Mouse (Mus musculus): Measurements from ENCODE around the gene Gm44973. TPM values are rescaled to one million over a fixed set of nuclear protein-coding genes. Genes with fewer than 3 reads are reported as not detected.

Gm44973 gene
- total and polyA plus RNA-seq, 3 experiments: not detected

- ATAC-seq (ENCODE audit: extremely low read depth, insufficient number of reproducible peaks, low FRiP score, poor library complexity, severe bottlenecking) (no peak), DNase-seq (ENCODE audit: low spot score) (no peak)
- H3K4me1 ChIP-seq (ENCODE audit: insufficient read depth, low read depth, low read length): peaks cover 68% of the 10 kb centered on the region
- H3K36me3 ChIP-seq (replicated peaks): peaks cover 70% of the 10 kb centered on the region
- TF ChIP-seq POLR2AphosphoS5 (IDR thresholded peaks at IDR 0.05; ENCODE audit: insufficient replicate concordance, low read depth, low read length) (no peak), GATA2 (IDR thresholded peaks at IDR 0.05; ENCODE audit: borderline replicate concordance, low read depth, low read length) (no peak), GATA1 (IDR thresholded peaks at IDR 0.05; ENCODE audit: borderline replicate concordance, low read length) (no peak), CTCF (IDR thresholded peaks at IDR 0.05; ENCODE audit: low read depth, low read length) (no peak), TAL1 (conservative IDR thresholded peaks at IDR 0.05; ENCODE audit: low read depth, low read length) (no peak)
- H3K9me3 ChIP-seq (replicated peaks): no peaks in the 10 kb centered on the region
- no peaks in the 10 kb centered on the region for H3K27me3 ChIP-seq (ENCODE audit: insufficient read depth, low read length)
- H3K4me3 ChIP-seq (ENCODE audit: low read depth, low read length): peak overlapping the region; percentile 98
Observed at GRCm38 (mm10) chr7:5080815-5081214, 65.5 kb downstream of the Gm44973 start.

- no peak for TF ChIP-seq POLR2AphosphoS5 (IDR thresholded peaks at IDR 0.05; ENCODE audit: insufficient replicate concordance, low read depth, low read length)
- TF ChIP-seq GATA2 (IDR thresholded peaks at IDR 0.05; ENCODE audit: borderline replicate concordance, low read depth, low read length): no peak
- no peak for TF ChIP-seq TAL1 (conservative IDR thresholded peaks at IDR 0.05; ENCODE audit: low read depth, low read length)
- no peak for TF ChIP-seq GATA1 (IDR thresholded peaks at IDR 0.05; ENCODE audit: borderline replicate concordance, low read length)
- no peak for TF ChIP-seq CTCF (IDR thresholded peaks at IDR 0.05; ENCODE audit: low read depth, low read length)
- Histone ChIP-seq H3K4me1 (ENCODE audit: insufficient read depth, low read depth, low read length) (peaks cover 69% of the 10 kb centered on the region), H3K27me3 (ENCODE audit: insufficient read depth, low read length) (no peaks in the 10 kb centered on the region), H3K4me3 (ENCODE audit: low read depth, low read length) (peak overlapping the region; percentile 98), H3K9me3 (replicated peaks) (no peaks in the 10 kb centered on the region), H3K36me3 (replicated peaks) (peaks cover 71% of the 10 kb centered on the region)
- ATAC-seq (ENCODE audit: extremely low read depth, insufficient number of reproducible peaks, low FRiP score, poor library complexity, severe bottlenecking) (no peak), DNase-seq (ENCODE audit: low spot score) (no peak)
Observed at GRCm38 (mm10) chr7:5081241-5081640, 65.9 kb downstream of the Gm44973 start.

DNA sequence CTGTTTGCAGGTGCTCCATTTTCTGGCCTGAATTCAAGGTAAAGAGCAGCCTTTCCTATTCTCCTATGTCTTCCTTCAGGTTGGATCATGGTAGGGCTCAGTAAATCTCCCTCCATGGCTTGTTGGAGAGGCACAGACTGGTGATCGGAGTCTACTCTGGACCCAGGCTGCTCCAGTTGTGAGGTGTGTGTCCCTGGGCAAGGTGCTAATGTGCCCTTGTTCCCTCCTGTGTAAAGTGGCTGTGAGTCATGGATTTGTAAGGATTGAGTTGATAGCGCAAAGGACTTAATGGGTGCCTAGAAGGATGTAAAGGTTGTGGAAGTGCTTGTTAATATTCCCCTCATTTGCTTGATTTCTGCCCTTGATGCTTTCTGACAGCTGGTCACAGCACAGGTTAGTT lies 66.6 kb downstream of the Gm44973 start:
- Histone ChIP-seq H3K4me1 (ENCODE audit: insufficient read depth, low read depth, low read length) (peaks cover 66% of the 10 kb centered on the region), H3K36me3 (replicated peaks) (peaks cover 71% of the 10 kb centered on the region), H3K27me3 (ENCODE audit: insufficient read depth, low read length) (no peaks in the 10 kb centered on the region), H3K4me3 (ENCODE audit: low read depth, low read length) (peak overlapping the region; percentile 98; the same call in 1 of the 2 replicates), H3K9me3 (replicated peaks) (no peaks in the 10 kb centered on the region)
- no peak for DNase-seq (ENCODE audit: low spot score)
- ATAC-seq (ENCODE audit: extremely low read depth, insufficient number of reproducible peaks, low FRiP score, poor library complexity, severe bottlenecking): no peak
- TF ChIP-seq GATA2 (IDR thresholded peaks at IDR 0.05; ENCODE audit: borderline replicate concordance, low read depth, low read length): no peak
- TF ChIP-seq TAL1 (conservative IDR thresholded peaks at IDR 0.05; ENCODE audit: low read depth, low read length): no peak
- no peak for TF ChIP-seq POLR2AphosphoS5 (IDR thresholded peaks at IDR 0.05; ENCODE audit: insufficient replicate concordance, low read depth, low read length)
- TF ChIP-seq CTCF (IDR thresholded peaks at IDR 0.05; ENCODE audit: low read depth, low read length): no peak
- no peak for TF ChIP-seq GATA1 (IDR thresholded peaks at IDR 0.05; ENCODE audit: borderline replicate concordance, low read length)

Other genes starting within 250 kb of the Gm44973 start
Only the 20 nearest of the 30 such genes appear.
- 1.9 and 3.4 TPM in 2 replicates for gene Isoc2a, start 138.3 kb upstream of the Gm44973 start, total RNA-seq (2014; fragmentation: Nextera tagmentation)
- 7.5 and 10.4 TPM in 2 replicates for gene Isoc2a, start 138.3 kb upstream of the Gm44973 start, total RNA-seq (2017)
- gene Isoc2a, start 138.3 kb upstream of the Gm44973 start, polyA plus RNA-seq (2012): 6.3 and 16.2 TPM in 2 replicates
- not detected in 2 replicates for gene Gm36210, start 109.0 kb upstream of the Gm44973 start, total RNA-seq (2014; fragmentation: Nextera tagmentation)
- gene Gm36210, start 109.0 kb upstream of the Gm44973 start, total RNA-seq (2017): not detected in 2 replicates
- gene Gm36210, start 109.0 kb upstream of the Gm44973 start, polyA plus RNA-seq (2012): not detected in 2 replicates
- 13.9 and 15.2 TPM in 2 replicates for gene Zfp628, start 100.3 kb upstream of the Gm44973 start, total RNA-seq (2014; fragmentation: Nextera tagmentation)
- gene Zfp628, start 100.3 kb upstream of the Gm44973 start, total RNA-seq (2017): 1.6 and 1.8 TPM in 2 replicates
- gene Zfp628, start 100.3 kb upstream of the Gm44973 start, polyA plus RNA-seq (2012): 35.7 and 39.5 TPM in 2 replicates
- gene Nat14, start 93.5 kb upstream of the Gm44973 start, total RNA-seq (2014; fragmentation: Nextera tagmentation): 2.0 and 3.6 TPM in 2 replicates
- gene Nat14, start 93.5 kb upstream of the Gm44973 start, total RNA-seq (2017): 0.41 and 1.1 TPM in 2 replicates
- gene Nat14, start 93.5 kb upstream of the Gm44973 start, polyA plus RNA-seq (2012): 0.85 and 1.2 TPM in 2 replicates
- 0.15 TPM in 1 of 2 replicates, not detected in the other for gene Ssc5d, start 89.7 kb upstream of the Gm44973 start, total RNA-seq (2014; fragmentation: Nextera tagmentation)
- 0.05 TPM in 1 of 2 replicates, not detected in the other for gene Ssc5d, start 89.7 kb upstream of the Gm44973 start, total RNA-seq (2017)
- 0.02 and 0.08 TPM in 2 replicates for gene Ssc5d, start 89.7 kb upstream of the Gm44973 start, polyA plus RNA-seq (2012)
- not detected in 2 replicates for gene Sbk2, start 51.1 kb upstream of the Gm44973 start, total RNA-seq (2014; fragmentation: Nextera tagmentation)
- 0.06 and 0.11 TPM in 2 replicates for gene Sbk2, start 51.1 kb upstream of the Gm44973 start, total RNA-seq (2017)
- not detected in 2 replicates for gene Sbk2, start 51.1 kb upstream of the Gm44973 start, polyA plus RNA-seq (2012)
- gene Sbk3, start 44.3 kb upstream of the Gm44973 start, total RNA-seq (2014; fragmentation: Nextera tagmentation): not detected in 2 replicates
- 0.06 and 0.11 TPM in 2 replicates for gene Sbk3, start 44.3 kb upstream of the Gm44973 start, total RNA-seq (2017)
- gene Sbk3, start 44.3 kb upstream of the Gm44973 start, polyA plus RNA-seq (2012): not detected in 2 replicates
- 9.9 TPM in 1 of 2 replicates, not detected in the other for gene Zfp579, start 19.3 kb upstream of the Gm44973 start, total RNA-seq (2014; fragmentation: Nextera tagmentation)
- 0.71 and 0.87 TPM in 2 replicates for gene Zfp579, start 19.3 kb upstream of the Gm44973 start, total RNA-seq (2017)
- 4.1 and 4.2 TPM in 2 replicates for gene Zfp579, start 19.3 kb upstream of the Gm44973 start, polyA plus RNA-seq (2012)
- 9.1 and 11.4 TPM in 2 replicates for gene Zfp524, start 1.1 kb upstream of the Gm44973 start, total RNA-seq (2014; fragmentation: Nextera tagmentation)
- 8.9 and 12.3 TPM in 2 replicates for gene Zfp524, start 1.1 kb upstream of the Gm44973 start, total RNA-seq (2017)
- 37.2 and 38.9 TPM in 2 replicates for gene Zfp524, start 1.1 kb upstream of the Gm44973 start, polyA plus RNA-seq (2012)
- gene Fiz1, start 799 bp upstream of the Gm44973 start, total RNA-seq (2014; fragmentation: Nextera tagmentation): 53.4 and 54.4 TPM in 2 replicates
- 22.2 and 23.6 TPM in 2 replicates for gene Fiz1, start 799 bp upstream of the Gm44973 start, total RNA-seq (2017)
- 52.7 and 66.6 TPM in 2 replicates for gene Fiz1, start 799 bp upstream of the Gm44973 start, polyA plus RNA-seq (2012)
- gene Zfp865, start 4.9 kb downstream of the Gm44973 start, total RNA-seq (2014; fragmentation: Nextera tagmentation): 50.6 and 54.8 TPM in 2 replicates
- gene Zfp865, start 4.9 kb downstream of the Gm44973 start, total RNA-seq (2017): 17.5 and 19.9 TPM in 2 replicates
- 121 and 146 TPM in 2 replicates for gene Zfp865, start 4.9 kb downstream of the Gm44973 start, polyA plus RNA-seq (2012)
- 1.7 TPM in 1 of 2 replicates, not detected in the other for gene Ccdc106, start 5.1 kb downstream of the Gm44973 start, total RNA-seq (2014; fragmentation: Nextera tagmentation)
- gene Ccdc106, start 5.1 kb downstream of the Gm44973 start, total RNA-seq (2017): 0.23 TPM in 1 of 2 replicates, not detected in the other
- gene Ccdc106, start 5.1 kb downstream of the Gm44973 start, polyA plus RNA-seq (2012): 0.13 and 0.21 TPM in 2 replicates
- 1.2 and 2.4 TPM in 2 replicates for gene 4632433K11Rik, start 18.6 kb downstream of the Gm44973 start, total RNA-seq (2014; fragmentation: Nextera tagmentation)
- 0.98 TPM in 1 of 2 replicates, not detected in the other for gene 4632433K11Rik, start 18.6 kb downstream of the Gm44973 start, total RNA-seq (2017)
- not detected in 2 replicates for gene 4632433K11Rik, start 18.6 kb downstream of the Gm44973 start, polyA plus RNA-seq (2012)
- 1.7 and 2.5 TPM in 2 replicates for gene Zfp784, start 22.9 kb downstream of the Gm44973 start, total RNA-seq (2014; fragmentation: Nextera tagmentation)
- 2.7 and 2.8 TPM in 2 replicates for gene Zfp784, start 22.9 kb downstream of the Gm44973 start, total RNA-seq (2017)
- 1.3 and 1.6 TPM in 2 replicates for gene Zfp784, start 22.9 kb downstream of the Gm44973 start, polyA plus RNA-seq (2012)
- 1.1 and 1.8 TPM in 2 replicates for gene Zfp580, start 36.0 kb downstream of the Gm44973 start, total RNA-seq (2014; fragmentation: Nextera tagmentation)
- gene Zfp580, start 36.0 kb downstream of the Gm44973 start, total RNA-seq (2017): 0.44 TPM in 1 of 2 replicates, not detected in the other
- 2.8 and 4.1 TPM in 2 replicates for gene Zfp580, start 36.0 kb downstream of the Gm44973 start, polyA plus RNA-seq (2012)
- 166 and 208 TPM in 2 replicates for gene U2af2, start 46.6 kb downstream of the Gm44973 start, total RNA-seq (2014; fragmentation: Nextera tagmentation)
- gene U2af2, start 46.6 kb downstream of the Gm44973 start, total RNA-seq (2017): 261 and 292 TPM in 2 replicates
- 480 and 545 TPM in 2 replicates for gene U2af2, start 46.6 kb downstream of the Gm44973 start, polyA plus RNA-seq (2012)
- gene Epn1, start 64.7 kb downstream of the Gm44973 start, total RNA-seq (2014; fragmentation: Nextera tagmentation): 134 and 152 TPM in 2 replicates
- 79.5 and 85.2 TPM in 2 replicates for gene Epn1, start 64.7 kb downstream of the Gm44973 start, total RNA-seq (2017)
- gene Epn1, start 64.7 kb downstream of the Gm44973 start, polyA plus RNA-seq (2012): 720 and 931 TPM in 2 replicates
- gene Rfpl4, start 101.5 kb downstream of the Gm44973 start, total RNA-seq (2014; fragmentation: Nextera tagmentation): not detected in 2 replicates
- not detected in 2 replicates for gene Rfpl4, start 101.5 kb downstream of the Gm44973 start, total RNA-seq (2017)
- not detected in 2 replicates for gene Rfpl4, start 101.5 kb downstream of the Gm44973 start, polyA plus RNA-seq (2012)
- 1.0 and 4.0 TPM in 2 replicates for gene Rasl2-9, start 110.5 kb downstream of the Gm44973 start, total RNA-seq (2014; fragmentation: Nextera tagmentation)
- gene Rasl2-9, start 110.5 kb downstream of the Gm44973 start, total RNA-seq (2017): 2.0 and 2.7 TPM in 2 replicates
- gene Rasl2-9, start 110.5 kb downstream of the Gm44973 start, polyA plus RNA-seq (2012): 0.42 and 0.48 TPM in 2 replicates
- 0.15 TPM in 1 of 2 replicates, not detected in the other for gene Vmn1r55, start 134.2 kb downstream of the Gm44973 start, total RNA-seq (2014; fragmentation: Nextera tagmentation)
- gene Vmn1r55, start 134.2 kb downstream of the Gm44973 start, total RNA-seq (2017): 0.06 and 0.22 TPM in 2 replicates
- not detected in 2 replicates for gene Vmn1r55, start 134.2 kb downstream of the Gm44973 start, polyA plus RNA-seq (2012)

Measured in G1E (cell line).